Mouse (Mus musculus) spleen, adult 2 months (tissue): ENCODE results near the gene Paf1.

Experiments
- CTCF ChIP-seq: fragments of 200-500 bp; IDR thresholded peaks from 2 replicates; pipeline ENCODE4 v1.5.1; 2011; ENCODE audit warnings: mild to moderate bottlenecking, inconsistent platforms; ENCODE audit not compliant: insufficient read depth, insufficient read length, insufficient replicate concordance; ENCODE audit errors: extremely low read depth
- POLR2A ChIP-seq: fragments of 200-500 bp; IDR thresholded peaks from 2 replicates; pipeline ENCODE4 v1.6.1; 2011; ENCODE audit warnings: low read depth, low read length, inconsistent platforms

DNA sequence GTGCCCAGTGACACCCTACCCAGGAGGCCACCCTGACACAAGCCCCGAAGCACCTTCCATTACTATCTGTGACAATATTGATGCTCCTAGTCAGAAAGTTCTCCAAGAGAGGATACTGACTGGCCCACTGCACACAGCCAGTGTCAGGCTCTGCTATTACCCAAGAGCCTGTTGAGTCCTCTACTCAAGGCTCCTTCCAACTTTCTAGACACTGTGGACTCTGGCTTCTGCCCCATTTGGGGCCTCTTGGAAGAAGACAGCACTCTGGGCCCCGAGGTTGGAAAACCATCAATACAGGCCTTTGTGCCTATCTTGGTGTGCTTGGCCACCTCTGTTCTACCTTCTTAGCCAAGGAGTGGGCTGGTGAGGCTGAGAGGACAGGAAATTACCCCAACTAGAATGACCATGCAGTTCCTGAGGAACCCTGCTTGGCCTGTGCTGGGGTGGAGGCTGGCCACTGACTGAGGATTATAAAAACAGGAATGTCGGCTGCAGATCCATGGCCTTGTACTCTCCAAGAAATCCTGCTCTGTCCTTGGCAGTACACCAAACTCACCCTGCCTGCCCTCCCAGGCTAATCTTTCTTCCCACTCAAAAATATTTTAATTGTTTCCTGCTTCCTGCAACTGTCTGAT, 18.2 kb downstream of the Paf1 start:
- TF ChIP-seq CTCF (no peak), POLR2A (no peak)
